Mouse (Mus musculus) granulocyte monocyte progenitor cell, adult 5-6 weeks (primary cell): ENCODE results near the gene Sppl2b. TPM values are rescaled to one million over a fixed set of nuclear protein-coding genes. Genes with fewer than 3 reads are reported as not detected.

ENCODE experiments used
- ATAC-seq: replicated peaks from 2 replicates; pipeline ENCODE4 v1.8.0; 2016; ENCODE audit warnings: mild to moderate bottlenecking, moderate TSS enrichment, inconsistent platforms; ENCODE audit not compliant: poor library complexity, severe bottlenecking
- total RNA-seq, 2 experiments: library from RNA; stranded (forward) in 1 of 2; stranded (reverse) in 1 of 2; fragments of 200-712, 200-1000 nt in 1 of 2; fragments of >200 nt in 1 of 2; fragmentation: Nextera tagmentation in 1 of 2; gene quantifications; 2 replicates each; pipeline ENCODE4 v1.2.3; 2014 to 2017

The Sppl2b gene
- total RNA-seq, 2 experiments from 2014 or later, result 12.2 to 15.2 TPM

- ATAC-seq, result no peak
Observed at GRCm38 (mm10) chr10:80895100-80895499, 40.0 kb downstream of the Sppl2b start.

- ATAC-seq, result no peak
Observed at GRCm38 (mm10) chr10:80895697-80896096, 40.6 kb downstream of the Sppl2b start.

DNA sequence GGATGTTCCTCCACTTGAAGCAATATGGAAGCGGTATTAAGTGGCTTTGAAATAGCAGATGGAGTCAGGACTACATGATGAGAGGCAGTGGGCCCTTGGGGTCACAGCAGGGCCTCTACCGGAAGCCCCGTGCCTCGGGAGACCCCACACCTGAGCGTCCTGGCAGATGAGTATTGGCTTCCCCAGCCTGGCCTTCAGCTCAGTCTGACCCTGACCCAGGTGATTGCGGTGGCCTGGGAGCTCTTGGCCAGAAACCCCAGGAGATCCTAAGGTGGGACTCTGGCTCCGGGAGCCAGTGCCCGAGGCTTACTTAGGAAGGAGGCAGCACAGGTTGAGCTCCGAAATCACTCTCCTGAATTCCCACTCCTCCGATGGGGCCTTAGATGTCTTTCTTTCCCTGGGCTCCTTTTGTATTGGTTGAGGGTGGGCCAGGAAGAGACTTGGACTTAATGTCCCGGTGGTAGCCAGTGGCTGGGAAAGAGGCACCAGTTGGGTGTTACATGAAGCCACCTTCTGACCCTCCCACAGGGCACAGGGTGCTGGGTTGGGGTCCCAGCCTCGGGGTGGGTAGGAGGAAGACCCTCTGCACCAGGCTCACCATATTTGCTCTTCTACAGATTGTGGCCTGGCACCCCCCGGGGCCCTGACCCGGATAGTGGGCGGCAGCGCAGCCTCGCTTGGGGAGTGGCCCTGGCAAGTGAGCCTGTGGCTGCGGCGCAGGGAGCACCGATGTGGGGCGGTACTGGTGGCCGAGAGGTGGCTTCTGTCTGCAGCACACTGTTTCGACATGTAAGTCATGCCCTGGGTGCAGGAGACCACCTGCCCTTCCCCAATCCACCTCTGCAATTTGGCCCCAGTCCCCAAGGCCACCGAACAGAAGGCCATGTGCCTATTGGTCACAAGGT is 41.8 kb downstream of the Sppl2b start:
- ATAC-seq, result no peak

DNA sequence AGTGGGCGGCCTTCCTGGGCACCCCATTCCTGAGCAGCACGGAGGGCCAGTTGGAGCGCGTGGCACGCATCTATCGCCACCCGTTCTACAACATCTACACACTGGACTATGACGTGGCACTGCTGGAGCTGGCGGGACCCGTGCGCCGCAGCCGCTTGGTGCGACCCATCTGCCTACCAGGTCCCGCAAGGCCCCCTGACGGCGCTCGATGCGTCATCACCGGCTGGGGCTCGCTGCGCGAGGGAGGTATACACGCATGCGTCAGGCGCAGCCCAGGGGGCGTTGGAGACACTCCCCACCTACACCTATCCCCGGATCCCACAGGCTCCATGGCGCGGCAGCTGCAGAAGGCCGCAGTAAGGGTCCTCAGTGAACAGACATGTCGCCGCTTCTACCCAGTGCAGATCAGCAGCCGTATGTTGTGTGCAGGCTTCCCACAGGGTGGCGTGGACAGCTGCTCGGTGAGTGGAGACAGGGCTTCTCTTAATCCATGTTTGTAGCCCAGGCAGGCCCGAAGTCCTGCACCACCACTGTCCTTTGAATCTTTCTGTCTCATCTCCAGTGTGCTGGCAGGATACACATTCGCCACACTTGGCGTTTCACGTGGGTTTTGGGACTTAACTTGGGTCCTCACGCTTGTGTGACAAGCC is 42.9 kb downstream of the Sppl2b start:
- ATAC-seq, result no peak

DNA sequence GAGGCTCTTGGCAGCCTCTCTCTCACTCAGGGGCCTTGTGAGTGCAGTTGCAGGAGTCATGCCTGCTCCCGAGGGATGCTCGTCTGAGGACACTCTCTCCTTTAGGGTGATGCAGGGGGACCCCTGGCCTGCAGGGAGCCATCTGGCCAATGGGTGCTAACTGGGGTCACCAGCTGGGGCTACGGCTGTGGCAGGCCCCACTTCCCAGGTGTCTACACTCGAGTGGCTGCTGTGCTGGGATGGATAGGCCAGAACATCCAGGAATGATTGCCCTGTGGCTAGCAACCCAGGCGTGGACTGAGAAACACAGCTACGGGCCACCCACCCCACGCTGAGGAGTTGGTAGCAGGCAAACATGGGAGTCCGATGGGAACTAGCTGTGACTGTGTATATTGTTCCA is 44.0 kb downstream of the Sppl2b start:
- no peak for ATAC-seq

DNA sequence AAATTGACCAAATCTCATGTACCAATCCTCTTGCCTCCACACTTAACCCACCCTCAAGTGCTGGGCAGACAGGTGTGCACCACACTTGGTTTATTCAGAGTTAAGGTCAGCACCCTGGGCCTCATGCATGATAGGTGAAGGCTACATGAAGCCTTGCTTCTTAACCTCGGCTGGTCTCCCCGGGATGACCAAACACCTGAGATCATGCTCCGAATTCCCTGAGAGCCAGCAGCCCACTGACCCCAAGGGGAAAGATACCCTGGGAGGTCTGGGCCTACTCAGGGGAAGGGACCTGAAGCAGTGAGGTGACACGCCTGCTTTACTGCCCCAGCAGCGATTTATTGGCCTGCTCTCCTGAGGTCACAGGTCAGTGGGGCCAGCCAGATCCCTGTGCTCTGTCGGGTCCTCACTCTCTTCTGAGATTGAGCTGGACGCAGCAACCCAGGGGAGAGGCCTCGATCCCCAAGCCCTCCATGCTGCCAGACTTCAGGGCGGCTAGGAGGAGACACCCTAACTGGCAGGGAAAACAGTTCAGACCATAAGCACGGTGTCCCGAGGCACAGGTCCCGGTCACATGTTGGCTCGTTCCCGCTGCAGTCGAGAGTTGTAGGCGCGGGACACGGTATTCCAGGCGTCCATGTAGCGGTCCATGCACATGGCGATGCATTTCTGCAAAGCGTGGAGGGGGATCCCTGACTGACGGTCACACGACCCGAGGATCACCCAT is 44.7 kb downstream of the Sppl2b start:
- no peak for ATAC-seq

DNA sequence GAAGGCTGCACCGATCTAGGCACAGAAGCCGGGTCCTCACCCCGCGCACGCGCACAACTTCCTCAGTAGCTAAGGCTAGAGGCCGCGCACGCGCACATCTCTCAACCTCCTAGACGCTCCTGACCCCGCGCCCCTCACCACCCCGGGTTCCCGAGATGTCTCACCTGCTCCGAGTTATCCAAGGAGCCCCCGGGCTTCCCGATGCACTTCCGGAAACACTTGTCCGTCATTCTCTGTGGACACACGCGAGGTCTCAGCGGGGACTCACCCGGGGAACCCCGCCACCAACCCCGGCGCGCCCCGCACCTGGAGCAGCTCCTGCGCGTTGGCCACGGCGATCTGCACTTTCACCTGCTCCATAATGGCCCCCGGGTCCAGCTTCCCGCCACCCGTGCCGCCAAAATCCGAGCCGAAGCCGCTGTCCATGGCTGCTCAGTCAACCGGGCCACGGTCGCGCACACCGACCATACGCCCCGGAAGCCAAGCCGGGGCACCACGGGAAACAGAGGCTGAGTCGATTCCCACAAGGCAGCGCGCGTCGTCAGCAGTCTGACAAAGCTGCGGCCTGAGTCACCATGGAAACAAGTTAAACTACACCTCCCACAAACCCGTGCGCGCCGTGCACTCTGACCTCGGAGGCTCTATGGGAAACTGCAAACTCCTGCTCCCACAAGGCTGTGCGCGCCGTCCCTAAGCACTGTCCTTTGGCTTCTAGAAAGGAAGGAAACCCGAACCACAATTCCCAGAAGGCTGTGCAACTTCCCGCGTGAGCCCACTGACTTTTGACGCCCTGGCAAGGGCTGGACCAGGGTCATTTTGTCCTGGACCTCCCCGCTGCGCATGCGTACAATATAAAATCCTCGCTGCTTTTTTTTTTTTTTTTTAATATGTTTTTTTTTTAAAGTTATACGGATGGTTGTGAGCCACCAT is 45.5 kb downstream of the Sppl2b start, which contains the start of gene Timm13:
Timm13 (minus strand) TSS at position 652 of the 930 bp plus-strand sequence.
- ATAC-seq, result peak; percentile 94

DNA sequence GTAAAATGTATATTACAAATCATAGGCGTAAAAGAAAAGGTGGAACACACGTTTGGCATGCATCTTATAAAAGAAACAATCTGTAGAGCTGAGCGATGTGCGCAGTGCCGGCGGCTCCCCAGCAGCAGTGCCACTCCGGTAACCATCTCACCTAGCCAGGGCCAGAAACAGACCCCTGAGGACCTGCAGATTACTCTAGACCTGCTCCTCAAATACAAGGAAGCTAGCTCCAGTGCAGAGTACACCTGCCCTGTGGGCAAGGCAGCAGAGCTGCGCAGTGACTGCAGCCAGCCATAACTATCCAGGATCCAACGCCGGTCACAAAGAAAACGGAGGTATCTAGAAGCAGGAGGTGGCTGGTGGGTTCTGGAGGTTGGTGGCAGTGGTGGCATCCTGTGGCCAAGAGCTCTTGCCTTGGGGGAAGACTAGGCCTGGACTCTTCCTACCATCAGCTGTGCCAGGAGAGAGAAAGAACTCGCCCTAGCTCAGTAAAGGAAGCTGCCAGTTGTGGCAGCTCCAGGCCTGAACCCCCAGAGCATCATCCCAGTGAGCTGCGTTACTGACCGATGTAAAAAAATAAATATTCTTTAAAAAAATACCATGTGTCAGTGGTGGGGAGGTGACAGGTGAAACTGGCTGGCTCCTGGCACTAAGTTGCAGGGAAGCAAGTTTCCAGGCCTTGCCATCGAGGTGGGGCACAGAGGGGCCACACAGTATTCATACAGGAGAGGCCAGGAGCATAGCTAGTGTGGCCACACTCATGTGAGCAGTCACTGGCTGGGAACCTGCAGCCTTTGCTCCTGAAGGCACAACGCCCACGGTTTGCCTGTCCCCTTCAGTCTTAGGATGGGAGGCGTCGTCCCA is 46.6 kb downstream of the Sppl2b start:
- ATAC-seq, result no peak

- no peak for ATAC-seq
Observed at GRCm38 (mm10) chr10:80902273-80902940, 47.3 kb downstream of the Sppl2b start.

- no peak for ATAC-seq
Observed at GRCm38 (mm10) chr10:80903282-80903681, 48.2 kb downstream of the Sppl2b start.

DNA sequence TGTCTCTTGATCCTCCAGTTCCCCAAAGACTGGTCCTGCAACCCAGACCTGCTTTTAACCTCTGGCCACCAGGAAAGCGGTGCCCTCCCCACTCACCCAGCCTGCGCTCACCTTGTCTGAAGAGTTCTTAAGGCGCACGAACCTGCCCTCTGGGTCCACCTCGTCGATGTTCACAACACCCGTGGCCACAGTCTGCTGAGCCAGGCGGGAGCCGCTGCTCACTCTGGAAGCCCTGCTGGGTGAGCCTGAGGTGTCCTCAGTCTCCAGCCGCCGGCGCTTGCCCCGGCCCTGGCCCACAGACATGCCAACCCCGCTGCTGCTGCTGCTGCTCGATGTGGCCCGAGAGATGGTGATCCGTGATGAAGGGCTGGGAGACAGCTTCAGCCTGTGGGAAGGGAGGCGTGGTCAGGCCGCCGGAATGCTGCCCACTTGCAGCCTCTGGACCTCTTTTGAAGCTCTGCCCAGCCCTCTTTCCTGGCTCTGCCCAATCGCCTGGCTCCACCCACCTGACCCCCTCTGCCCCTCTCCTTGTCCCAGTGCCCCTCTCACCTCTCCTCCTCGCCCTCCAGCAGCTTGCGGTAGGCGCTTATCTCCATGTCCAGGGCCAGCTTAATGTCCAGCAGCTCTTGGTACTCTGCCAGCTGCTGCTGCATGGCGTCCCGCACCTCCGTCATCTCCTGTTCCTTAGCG is 49.1 kb downstream of the Sppl2b start:
- no peak for ATAC-seq

DNA sequence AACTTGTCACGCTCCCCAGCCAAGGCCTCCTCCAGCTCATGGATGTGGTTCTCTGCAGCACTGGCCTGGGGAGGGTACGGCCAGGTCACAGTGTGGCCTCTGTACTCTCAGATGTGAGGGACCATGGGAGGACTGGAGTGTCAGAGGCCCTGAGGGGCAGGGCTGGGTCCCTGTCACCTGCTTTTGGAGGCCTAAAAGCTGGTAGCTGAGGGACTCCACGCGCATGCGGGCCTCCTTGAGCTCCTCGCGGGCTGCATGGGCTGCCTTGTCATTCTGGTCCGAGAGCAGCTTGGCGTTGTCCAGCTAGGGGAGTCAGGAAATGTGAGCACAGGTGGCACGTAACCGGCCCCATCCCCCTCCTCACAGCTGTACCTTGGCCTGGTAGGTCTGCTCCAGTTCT is 49.6 kb downstream of the Sppl2b start:
- no peak for ATAC-seq

GRCm38 (mm10) chr10:80909375-80910162 is 54.5 kb downstream of the Sppl2b start:
- ATAC-seq, result no peak

DNA sequence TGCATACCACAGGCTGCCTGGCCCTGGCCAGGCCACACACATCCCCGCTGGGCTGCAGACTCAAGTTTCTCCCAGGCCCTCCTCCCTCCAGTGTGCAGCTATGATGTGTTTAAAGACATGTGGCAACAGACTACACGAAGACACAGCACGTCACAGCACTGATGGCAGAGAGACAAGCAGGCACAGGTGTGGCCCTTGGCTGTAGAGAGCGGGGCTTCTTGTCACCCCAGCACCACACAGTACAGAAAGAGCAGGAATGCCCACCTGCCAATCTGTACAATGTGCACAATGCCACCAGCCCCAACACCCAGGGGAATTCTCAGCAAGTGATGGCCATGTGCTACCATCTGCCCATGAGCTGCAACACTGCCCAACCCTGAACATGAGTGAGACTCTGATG is 56.3 kb downstream of the Sppl2b start:
- ATAC-seq, result no peak

DNA sequence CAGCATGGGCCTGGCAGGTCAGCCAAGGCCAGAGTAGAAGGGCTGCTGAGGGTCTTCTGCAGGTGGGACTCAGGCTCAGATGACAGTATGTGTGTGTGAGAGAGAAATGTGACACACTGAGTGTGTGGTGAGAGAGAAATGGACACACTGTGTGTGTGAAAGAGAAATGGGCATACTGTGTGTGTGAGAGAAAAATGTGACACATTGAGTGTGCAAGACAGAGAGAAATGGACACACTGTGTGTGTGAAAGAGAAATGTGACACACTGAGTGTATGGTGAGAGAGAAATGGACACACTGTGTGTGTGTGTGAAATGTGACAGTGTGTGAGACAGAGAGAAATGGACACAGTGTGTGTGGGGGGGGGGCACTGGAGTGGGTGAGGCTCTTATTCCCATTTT is 56.8 kb downstream of the Sppl2b start:
- ATAC-seq, result no peak

DNA sequence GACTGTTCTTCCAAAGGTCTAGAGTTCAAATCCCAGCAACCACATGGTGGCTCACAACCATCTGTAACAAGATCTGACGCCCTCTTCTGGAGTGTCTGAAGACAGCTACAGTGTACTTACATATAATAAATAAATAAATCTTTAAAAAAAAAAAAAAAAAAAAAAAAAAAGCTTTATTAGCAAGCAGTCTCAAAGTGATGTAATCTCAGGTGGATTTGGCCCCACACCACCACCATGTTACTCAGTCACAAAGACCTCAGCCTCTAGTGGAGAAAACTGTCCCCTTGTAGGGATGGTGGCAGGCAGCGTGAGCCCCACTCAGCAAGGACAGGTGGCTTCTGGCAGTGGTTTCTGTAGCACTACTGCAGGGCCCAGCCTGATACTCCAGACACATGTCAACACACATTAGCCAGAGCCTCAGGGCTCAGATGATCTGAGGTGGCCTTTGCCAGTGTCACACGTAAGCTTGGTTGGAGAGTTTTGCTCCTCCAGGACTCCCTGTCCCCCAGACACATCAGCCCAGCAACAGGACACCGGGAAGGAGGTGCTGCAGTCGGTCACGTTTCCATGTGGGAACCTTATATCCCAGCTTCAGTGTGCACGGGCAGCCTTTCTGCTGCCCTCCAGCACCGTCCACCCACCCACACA is 58.4 kb downstream of the Sppl2b start:
- no peak for ATAC-seq

- ATAC-seq, result peak; percentile 63
Observed at GRCm38 (mm10) chr10:80914253-80914656, 59.2 kb downstream of the Sppl2b start.
